Mouse (Mus musculus) stomach, postnatal 0 days (tissue): Measurements from ENCODE around the gene 1700023F06Rik.

Experiments used
- CTCF ChIP-seq: IDR thresholded peaks from 2 replicates; pipeline ENCODE4 v1.5.1; 2016; ENCODE audit warnings: antibody characterized with exemption, low read depth, mild to moderate bottlenecking, moderate library complexity
- EP300 ChIP-seq: optimal IDR thresholded peaks from 2 replicates; pipeline ENCODE3; 2016; ENCODE audit warnings: antibody characterized with exemption

GRCm38 (mm10) chr11:103160738-103161137 is 47.6 kb downstream of the 1700023F06Rik start:
- TF ChIP-seq CTCF = no peak
- no peak for TF ChIP-seq EP300
